Mouse (Mus musculus) cortical plate, adult 2 months (tissue): ENCODE data around the gene Rnf8. TPM values are rescaled to one million over a fixed set of nuclear protein-coding genes. Genes with fewer than 3 reads are reported as not detected.

Experiments used
- H3K27ac ChIP-seq: fragments of 200-500 bp; 2 replicates; pipeline ENCODE4 v1.5.1; 2012; ENCODE audit warnings: low read length, control low read depth, inconsistent platforms; ENCODE audit not compliant: insufficient read depth
- H3K4me1 ChIP-seq: fragments of 200-500 bp; 2 replicates; pipeline ENCODE4 v1.6.1; 2011; ENCODE audit warnings: low read length; ENCODE audit not compliant: control insufficient read depth, insufficient read depth
- H3K4me3 ChIP-seq: fragments of 200-500 bp; 2 replicates; pipeline ENCODE4 v1.5.1; 2011; ENCODE audit warnings: mild to moderate bottlenecking, low read length, control low read depth; ENCODE audit not compliant: insufficient read depth
- CTCF ChIP-seq: fragments of 200-500 bp; IDR thresholded peaks from 2 replicates; pipeline ENCODE4 v1.5.1; 2011; ENCODE audit warnings: mild to moderate bottlenecking, control low read depth, low read length; ENCODE audit not compliant: insufficient read depth; ENCODE audit errors: extremely low read depth
- POLR2A ChIP-seq: fragments of 200-500 bp; IDR thresholded peaks from 2 replicates; pipeline ENCODE4 v1.6.1; 2011; ENCODE audit warnings: mild to moderate bottlenecking, low read length, control low read depth; ENCODE audit not compliant: insufficient read depth; ENCODE audit errors: extremely low read depth
- polyA plus RNA-seq: library from polyadenylated mRNA; depleted of rRNA; stranded (reverse); fragments of >200 nt; gene quantifications from 2 replicates; pipeline ENCODE4 v1.2.3, GENCODE M21; 2012

Rnf8 gene
- polyA plus RNA-seq, 1 experiment: 60.3 TPM

- Histone ChIP-seq H3K4me3 (peak overlapping the region; percentile 61), H3K4me1 (peaks cover 13% of the 10 kb centered on the region), H3K27ac (no peak overlapping the region)
- no peak for TF ChIP-seq CTCF
These were observed 1.0 kb downstream of the Rnf8 start for GRCm38 (mm10) chr17:29615616-29616015.

- Histone ChIP-seq H3K4me3 (no peak overlapping the region), H3K27ac (no peak overlapping the region), H3K4me1 (peaks cover 17% of the 10 kb centered on the region)
- TF ChIP-seq POLR2A (no peak), CTCF (no peak)
These were observed 4.6 kb downstream of the Rnf8 start for GRCm38 (mm10) chr17:29619231-29619630.

- Histone ChIP-seq H3K4me1 (peaks cover 4% of the 10 kb centered on the region; the same call in 1 of the 2 replicates), H3K4me3 (no peak overlapping the region), H3K27ac (no peak overlapping the region)
- TF ChIP-seq POLR2A: no peak
- TF ChIP-seq CTCF: no peak
These were observed 8.9 kb downstream of the Rnf8 start for GRCm38 (mm10) chr17:29623488-29623887.

GRCm38 (mm10) chr17:29627285-29627684 is 12.7 kb downstream of the Rnf8 start:
- Histone ChIP-seq H3K27ac (no peak overlapping the region), H3K4me3 (no peak overlapping the region), H3K4me1 (peaks cover 4% of the 10 kb centered on the region; the same call in 1 of the 2 replicates)
- TF ChIP-seq CTCF: no peak
- TF ChIP-seq POLR2A: no peak

GRCm38 (mm10) chr17:29628946-29629345 is 14.4 kb downstream of the Rnf8 start:
- TF ChIP-seq CTCF (no peak), POLR2A (no peak)
- H3K4me1 ChIP-seq: no peaks in the 10 kb centered on the region
- H3K27ac ChIP-seq: no peak overlapping the region
- no peak overlapping the region for H3K4me3 ChIP-seq

- TF ChIP-seq POLR2A: no peak
- no peak for TF ChIP-seq CTCF
- Histone ChIP-seq H3K27ac (no peak overlapping the region), H3K4me3 (no peak overlapping the region), H3K4me1 (no peaks in the 10 kb centered on the region)
These were observed 15.0 kb downstream of the Rnf8 start for GRCm38 (mm10) chr17:29629620-29630019.

- no peak overlapping the region for H3K4me3 ChIP-seq
- TF ChIP-seq CTCF: no peak
- TF ChIP-seq POLR2A: no peak
- peaks cover 1% of the 10 kb centered on the region; the same call in 1 of the 2 replicates for H3K4me1 ChIP-seq
These were observed 17.7 kb downstream of the Rnf8 start for GRCm38 (mm10) chr17:29632312-29632711.

GRCm38 (mm10) chr17:29635492-29635891 is 20.9 kb downstream of the Rnf8 start:
- Histone ChIP-seq H3K27ac (no peak overlapping the region), H3K4me1 (peaks cover 1% of the 10 kb centered on the region; the same call in 1 of the 2 replicates), H3K4me3 (no peak overlapping the region)
- TF ChIP-seq POLR2A (no peak), CTCF (no peak)

More at GRCm38 (mm10) chr17:29632312-29632711, 17.7 kb downstream of the Rnf8 start:
- H3K27ac ChIP-seq: no peak overlapping the region

GRCm38 (mm10) chr17:29636118-29636517 is 21.5 kb downstream of the Rnf8 start:
- TF ChIP-seq POLR2A: no peak
- peak; percentile 61 for TF ChIP-seq CTCF
- no peak overlapping the region for H3K4me3 ChIP-seq
- no peak overlapping the region for H3K27ac ChIP-seq
- peaks cover 1% of the 10 kb centered on the region; the same call in 1 of the 2 replicates for H3K4me1 ChIP-seq

GRCm38 (mm10) chr17:29637377-29637776 is 22.8 kb downstream of the Rnf8 start:
- Histone ChIP-seq H3K27ac (no peak overlapping the region), H3K4me3 (no peak overlapping the region), H3K4me1 (peaks cover 1% of the 10 kb centered on the region; the same call in 1 of the 2 replicates)
- no peak for TF ChIP-seq CTCF
- TF ChIP-seq POLR2A: no peak

GRCm38 (mm10) chr17:29637895-29638294 is 23.3 kb downstream of the Rnf8 start:
- no peak for TF ChIP-seq POLR2A

GRCm38 (mm10) chr17:29640971-29641370 is 26.4 kb downstream of the Rnf8 start:
- 0 out of 2 replicates have a peak, but pooled peaks cover 1% of the 10 kb centered on the region for H3K4me1 ChIP-seq

More at GRCm38 (mm10) chr17:29637895-29638294, 23.3 kb downstream of the Rnf8 start:
- Histone ChIP-seq H3K4me1 (peaks cover 1% of the 10 kb centered on the region; the same call in 1 of the 2 replicates), H3K27ac (no peak overlapping the region), H3K4me3 (no peak overlapping the region)

More at GRCm38 (mm10) chr17:29640971-29641370, 26.4 kb downstream of the Rnf8 start:
- TF ChIP-seq POLR2A (no peak), CTCF (no peak)
- Histone ChIP-seq H3K27ac (no peak overlapping the region), H3K4me3 (no peak overlapping the region)
